Mouse (Mus musculus) fat pad, adult 2 months (tissue): ENCODE measurements around the gene Nkx2-1.

Experiments
- DNase-seq: peaks from one replicate; pipeline ENCODE4 v3.0.0-alpha.2; 2011; ENCODE audit warnings: low read depth, low spot score; ENCODE audit errors: extremely low read depth

The Nkx2-1 gene

GRCm38 (mm10) chr12:56524201-56524600, 12.5 kb downstream of the Nkx2-1 start:
- DNase-seq = no peak

DNA sequence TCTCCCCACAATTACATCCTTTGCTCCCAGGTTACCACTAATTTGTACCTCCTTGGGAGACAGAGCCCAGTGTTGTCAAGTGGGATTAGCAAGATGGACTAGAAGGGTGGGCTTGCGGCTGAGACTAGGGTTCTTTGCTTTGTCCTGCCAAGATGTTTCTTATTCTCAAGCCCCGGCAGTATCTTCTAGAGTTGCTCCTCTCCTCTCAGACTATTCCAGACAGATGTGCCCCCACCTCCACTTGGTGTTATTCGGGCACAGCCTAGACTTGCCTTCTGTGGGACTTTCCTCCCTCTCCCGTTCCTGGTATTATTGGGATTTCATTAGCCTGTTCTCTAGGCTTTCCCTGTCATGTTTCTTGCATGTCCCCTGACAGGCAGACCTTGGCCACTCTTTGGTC, 14.5 kb downstream of the Nkx2-1 start:
- no peak for DNase-seq

DNA sequence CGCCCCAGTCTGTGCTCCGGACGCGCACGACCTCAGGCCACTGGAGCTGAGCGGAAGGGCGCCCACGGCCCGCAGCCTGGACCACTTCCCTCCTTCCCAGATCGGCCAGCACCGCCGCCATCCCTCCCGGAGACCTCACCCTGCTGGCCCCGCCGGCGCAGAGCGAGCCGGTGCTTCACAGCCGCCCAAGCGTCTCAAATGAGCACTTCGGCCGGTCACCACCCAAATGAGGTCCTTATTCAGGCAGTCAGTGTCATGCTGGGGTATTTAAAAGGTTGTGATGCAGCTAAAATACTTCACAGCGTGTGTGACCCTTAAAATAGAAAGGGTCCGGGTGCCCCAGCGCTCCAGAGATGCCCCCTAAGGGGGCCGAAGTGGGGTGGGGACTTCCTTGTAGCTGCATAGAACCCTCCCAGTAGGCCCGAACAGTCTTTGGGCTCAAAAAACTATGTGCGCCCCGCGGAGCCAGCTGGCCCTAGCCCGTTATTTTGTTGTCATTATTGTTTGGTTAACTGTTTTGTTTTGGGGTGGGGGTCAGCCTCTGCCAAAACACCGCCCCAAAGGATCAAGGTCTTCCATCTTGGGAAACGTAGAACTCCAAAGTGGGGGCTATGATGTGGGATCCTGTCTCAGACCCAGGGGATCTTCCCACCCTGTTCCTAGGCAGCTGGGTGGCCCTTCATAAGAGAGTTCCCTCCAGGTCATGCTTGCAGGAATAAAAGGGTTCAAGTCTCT, 15.4 kb downstream of the Nkx2-1 start:
- DNase-seq = no peak

GRCm38 (mm10) chr12:56520396-56521105, 16.2 kb downstream of the Nkx2-1 start:
- DNase-seq = no peak

DNA sequence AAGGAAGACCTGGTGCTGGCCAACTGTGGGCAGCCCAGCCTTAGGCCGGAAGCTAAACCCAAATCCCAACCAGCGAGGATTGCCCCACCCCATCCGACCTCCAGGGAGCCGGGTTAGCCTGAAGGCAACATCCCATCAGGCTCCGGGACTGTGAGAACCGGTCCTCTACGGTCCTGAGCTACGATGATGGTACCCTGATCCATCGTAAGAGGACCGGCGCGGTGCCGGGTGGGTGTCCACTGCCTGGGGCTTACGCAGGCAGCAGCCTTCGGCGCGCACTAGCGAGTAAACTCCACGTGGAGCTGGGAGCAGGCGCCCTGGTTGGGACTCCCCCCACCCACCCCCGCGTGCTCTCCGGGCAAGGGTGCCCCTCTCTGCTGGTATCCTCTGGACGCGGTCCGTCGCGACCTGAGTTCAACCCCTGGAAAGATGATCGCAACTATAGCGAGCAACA, 16.9 kb downstream of the Nkx2-1 start:
- DNase-seq = no peak

- DNase-seq = no peak
These were observed 17.5 kb downstream of the Nkx2-1 start for GRCm38 (mm10) chr12:56519071-56519737.

GRCm38 (mm10) chr12:56518221-56518620, 18.5 kb downstream of the Nkx2-1 start:
- no peak for DNase-seq

GRCm38 (mm10) chr12:56514831-56515230, 21.9 kb downstream of the Nkx2-1 start:
- no peak for DNase-seq

DNA sequence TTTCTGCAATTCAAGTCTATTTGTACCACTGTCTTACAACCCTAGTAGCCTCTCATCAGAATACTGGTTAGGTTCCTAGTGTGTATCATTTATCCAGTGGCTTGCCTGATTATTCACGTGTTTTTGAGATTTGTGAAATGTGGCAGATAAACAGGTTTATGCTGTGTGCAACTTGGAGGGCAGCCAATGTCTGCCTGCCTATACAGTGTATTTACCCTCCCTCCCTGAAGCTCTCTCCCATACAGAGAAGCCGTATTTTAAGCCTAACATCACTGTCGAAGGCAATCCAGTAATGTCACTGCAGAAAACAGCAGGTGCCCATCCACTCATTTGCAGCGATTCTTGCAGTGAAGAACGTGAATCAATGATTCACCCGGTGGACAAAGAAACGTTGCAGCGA, 28.3 kb downstream of the Nkx2-1 start:
- DNase-seq = no peak

DNA sequence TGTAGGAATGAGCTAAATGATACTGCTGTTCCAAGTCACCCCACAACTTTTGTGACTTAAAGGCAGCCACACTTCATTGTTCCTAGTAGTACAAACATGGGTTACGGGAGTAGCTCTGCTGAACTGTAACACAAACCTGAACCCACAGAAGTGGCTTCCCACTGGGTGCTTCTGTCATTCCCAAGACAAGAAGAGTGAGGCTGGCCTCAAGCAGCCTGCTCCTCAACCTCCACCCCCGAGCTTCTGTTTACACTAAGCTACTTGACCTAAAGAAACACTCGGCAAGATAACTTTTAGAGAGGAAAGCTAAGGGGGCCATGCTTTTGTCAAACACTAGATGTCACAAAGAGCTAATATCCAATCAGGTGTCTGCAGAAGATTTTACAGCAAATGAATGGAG, 49.7 kb downstream of the Nkx2-1 start:
- DNase-seq = no peak

- DNase-seq = no peak
These were observed 54.1 kb downstream of the Nkx2-1 start for GRCm38 (mm10) chr12:56482606-56483005.
